Mouse (Mus musculus) spleen, postnatal 10 days (tissue): ENCODE data around the gene Slc16a9.

Experiments
- DNase-seq, 2 experiments: peaks; one replicate each; pipeline ENCODE4 v3.0.0; 2021 to 2022; ENCODE audit warnings: low spot score in 2 of 2

Gene Slc16a9

GRCm38 (mm10) chr10:70250354-70250753, 5.5 kb downstream of the Slc16a9 start:
- no peak for DNase-seq

DNA sequence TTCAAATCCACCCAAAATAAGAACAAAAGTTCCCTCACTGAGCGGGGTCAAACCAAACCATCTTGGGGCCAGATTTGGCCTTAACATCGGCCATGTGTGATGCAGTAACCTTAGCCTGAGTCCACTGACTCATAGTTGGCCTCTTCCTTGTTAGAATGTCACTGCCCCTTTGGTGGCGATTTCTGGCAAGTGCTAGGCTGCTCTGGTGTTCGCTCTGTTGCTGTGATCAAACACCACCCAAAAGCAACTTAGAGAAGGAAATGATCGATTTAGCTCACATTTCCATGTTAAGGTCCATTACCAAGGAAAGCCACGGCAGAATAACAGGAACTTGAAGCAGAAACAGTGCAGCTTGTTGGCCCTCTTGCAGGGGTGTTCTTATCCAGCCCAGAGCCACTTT, 5.9 kb downstream of the Slc16a9 start:
- no peak for DNase-seq

DNA sequence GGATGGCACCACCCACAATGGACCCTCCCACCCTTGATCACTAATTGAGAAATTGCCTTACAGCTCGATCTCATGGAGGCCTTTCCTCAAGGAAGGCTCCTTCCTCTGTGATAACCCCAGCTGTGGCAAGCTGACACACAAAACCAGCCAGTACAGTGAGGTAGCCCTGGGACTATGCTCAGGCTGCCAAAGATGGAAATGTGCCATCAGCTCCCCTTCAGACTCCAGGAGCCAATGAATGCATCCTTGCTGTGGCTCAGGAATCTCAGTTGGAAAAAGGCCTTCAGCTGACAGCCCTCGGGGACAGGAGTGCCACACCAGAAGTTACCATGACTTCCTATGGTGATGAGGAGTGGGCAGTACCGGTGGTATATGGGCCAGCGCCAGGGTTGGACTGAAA, 9.8 kb downstream of the Slc16a9 start:
- DNase-seq: no peak

GRCm38 (mm10) chr10:70255601-70256210, 10.8 kb downstream of the Slc16a9 start:
- DNase-seq: no peak

GRCm38 (mm10) chr10:70257029-70257428, 12.1 kb downstream of the Slc16a9 start:
- no peak for DNase-seq

DNA sequence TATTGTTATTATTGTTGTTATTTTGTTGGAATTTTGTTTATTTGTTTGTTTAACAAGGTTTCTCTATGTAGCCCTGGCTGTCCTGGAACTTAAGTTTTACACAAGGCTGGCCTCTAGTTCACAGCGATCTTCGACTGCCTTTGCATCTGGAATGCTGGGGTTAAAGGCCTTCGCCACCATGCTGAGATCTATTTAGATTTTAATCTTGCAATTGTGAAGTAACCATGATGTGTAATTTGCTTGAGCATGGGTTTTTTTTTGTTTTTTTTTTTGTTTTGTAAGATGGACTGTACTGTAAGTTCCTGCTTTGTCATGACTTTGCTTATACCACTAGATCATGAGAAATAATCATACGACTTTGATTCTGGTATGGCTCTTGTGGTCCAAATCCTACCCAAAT, 16.0 kb downstream of the Slc16a9 start:
- DNase-seq: no peak

DNA sequence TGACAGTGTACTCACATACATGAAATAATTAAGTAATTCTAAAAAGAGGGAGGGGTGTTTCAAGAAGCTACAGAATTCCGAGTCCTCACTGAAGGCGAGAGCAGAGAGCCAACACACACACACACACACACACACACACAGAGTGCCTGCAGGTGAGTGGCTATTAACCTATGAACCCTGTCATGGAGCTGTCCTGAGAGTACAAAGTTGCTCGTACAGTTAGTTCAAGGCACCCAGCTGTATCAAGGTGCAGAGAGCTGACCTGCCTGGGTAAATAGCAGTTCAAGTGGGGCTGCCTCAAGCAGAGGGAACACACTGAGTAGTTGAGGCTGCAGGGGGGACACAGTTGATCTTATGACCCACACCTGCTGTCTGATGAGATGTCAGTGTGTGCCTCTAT, 17.2 kb downstream of the Slc16a9 start:
- DNase-seq: no peak

DNA sequence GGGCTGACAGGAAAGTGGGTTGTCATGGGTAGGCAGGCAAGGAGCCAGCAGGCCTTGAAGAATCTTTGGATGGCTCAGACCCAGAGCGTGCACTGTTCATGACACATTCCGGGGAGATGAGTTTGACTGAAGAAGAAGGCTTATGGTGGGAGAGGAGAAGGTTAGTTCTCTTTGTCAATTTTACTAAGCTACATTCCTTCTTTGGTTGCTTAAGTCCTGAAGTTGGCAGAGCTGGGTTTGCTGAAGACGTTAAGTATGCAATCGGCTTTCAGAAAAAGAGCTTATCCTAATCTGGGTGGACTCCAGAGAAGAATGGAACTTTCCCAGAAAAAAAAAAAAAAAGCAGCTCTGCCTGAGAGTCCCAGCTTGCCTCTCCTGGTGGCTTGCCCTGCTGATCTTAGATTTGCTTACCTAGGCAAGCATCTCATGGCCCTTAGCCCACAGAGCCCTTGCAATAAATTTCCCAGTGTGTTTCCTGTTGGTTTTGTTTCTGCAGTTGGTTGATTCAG, 18.8 kb downstream of the Slc16a9 start:
- no peak for DNase-seq

DNA sequence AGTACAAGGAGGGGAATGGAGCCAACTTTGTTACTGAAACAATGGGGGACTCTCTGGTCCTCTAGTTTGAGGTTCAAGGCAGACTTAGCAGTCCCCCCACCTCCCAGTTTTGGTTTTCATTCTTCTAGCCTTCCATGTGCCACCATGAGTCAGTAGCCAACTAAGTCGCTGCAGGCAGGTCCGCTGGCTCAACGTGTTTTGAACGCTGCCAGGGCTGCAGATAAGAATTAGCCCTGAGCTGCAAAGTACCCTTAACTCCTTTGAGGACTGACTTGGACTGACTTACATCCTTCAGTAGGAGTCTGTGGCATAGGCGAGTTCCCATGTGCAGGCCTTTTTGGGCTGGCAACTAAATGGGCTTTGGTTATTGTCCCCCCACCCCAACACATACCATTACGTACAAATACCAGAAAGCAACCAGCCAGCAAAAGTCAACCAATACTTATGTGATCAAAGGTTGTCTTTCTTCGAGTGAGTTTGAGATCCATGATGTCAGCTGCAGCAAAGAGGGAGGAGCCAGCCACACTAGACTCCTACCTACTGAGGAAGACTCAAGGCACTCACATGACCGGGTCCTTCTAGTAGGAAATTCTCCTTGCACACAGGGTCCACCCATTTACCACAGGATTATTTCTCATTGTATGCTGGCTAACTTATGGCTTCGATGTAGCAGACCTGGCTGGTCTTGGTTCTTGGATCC, 19.6 kb downstream of the Slc16a9 start:
- no peak for DNase-seq

DNA sequence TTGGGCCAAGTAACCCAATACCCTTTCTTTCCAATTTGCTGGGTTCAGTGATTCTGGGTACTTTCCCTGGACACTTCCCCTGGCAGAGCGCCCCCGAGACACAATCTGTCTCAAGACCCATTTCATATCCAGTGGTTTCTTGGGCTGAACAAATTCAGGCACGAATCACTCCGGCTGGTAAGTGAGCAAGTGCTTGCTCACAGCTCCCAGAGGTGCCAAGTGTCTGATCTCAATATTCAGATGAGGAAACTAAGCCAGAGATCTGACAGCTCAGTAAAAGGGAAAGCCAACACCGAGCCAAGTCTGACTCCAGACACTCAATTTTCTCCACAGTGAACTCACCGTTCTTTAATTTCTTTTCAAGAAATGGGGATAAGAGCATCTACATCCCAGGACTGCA, 21.6 kb downstream of the Slc16a9 start:
- DNase-seq: no peak

GRCm38 (mm10) chr10:70268581-70269446, 23.9 kb downstream of the Slc16a9 start:
- no peak for DNase-seq

DNA sequence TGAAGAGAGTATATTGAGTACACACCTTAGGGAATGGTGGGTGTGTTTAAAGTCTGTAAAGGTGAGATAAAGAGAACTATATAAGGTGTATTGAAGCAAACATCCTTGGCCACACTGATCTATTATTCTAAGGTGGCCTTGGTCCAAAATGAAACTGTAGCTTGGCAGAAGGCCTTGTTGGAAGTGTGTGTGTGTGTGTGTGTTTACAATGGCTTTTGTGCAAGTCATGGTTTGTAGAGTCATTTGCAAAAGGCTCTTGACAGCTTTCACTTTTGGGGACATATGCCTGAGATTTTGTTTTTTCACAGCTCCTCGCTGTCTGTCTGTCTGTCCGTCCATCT, 24.5 kb downstream of the Slc16a9 start:
- DNase-seq: no peak

- DNase-seq: no peak
These were observed 31.8 kb downstream of the Slc16a9 start for GRCm38 (mm10) chr10:70276678-70277077.

- peak in 1 of 2 experiments; percentile 21 for DNase-seq
These were observed 34.4 kb downstream of the Slc16a9 start for GRCm38 (mm10) chr10:70279349-70279748.

GRCm38 (mm10) chr10:70287825-70288235, 42.9 kb downstream of the Slc16a9 start:
- DNase-seq: no peak

DNA sequence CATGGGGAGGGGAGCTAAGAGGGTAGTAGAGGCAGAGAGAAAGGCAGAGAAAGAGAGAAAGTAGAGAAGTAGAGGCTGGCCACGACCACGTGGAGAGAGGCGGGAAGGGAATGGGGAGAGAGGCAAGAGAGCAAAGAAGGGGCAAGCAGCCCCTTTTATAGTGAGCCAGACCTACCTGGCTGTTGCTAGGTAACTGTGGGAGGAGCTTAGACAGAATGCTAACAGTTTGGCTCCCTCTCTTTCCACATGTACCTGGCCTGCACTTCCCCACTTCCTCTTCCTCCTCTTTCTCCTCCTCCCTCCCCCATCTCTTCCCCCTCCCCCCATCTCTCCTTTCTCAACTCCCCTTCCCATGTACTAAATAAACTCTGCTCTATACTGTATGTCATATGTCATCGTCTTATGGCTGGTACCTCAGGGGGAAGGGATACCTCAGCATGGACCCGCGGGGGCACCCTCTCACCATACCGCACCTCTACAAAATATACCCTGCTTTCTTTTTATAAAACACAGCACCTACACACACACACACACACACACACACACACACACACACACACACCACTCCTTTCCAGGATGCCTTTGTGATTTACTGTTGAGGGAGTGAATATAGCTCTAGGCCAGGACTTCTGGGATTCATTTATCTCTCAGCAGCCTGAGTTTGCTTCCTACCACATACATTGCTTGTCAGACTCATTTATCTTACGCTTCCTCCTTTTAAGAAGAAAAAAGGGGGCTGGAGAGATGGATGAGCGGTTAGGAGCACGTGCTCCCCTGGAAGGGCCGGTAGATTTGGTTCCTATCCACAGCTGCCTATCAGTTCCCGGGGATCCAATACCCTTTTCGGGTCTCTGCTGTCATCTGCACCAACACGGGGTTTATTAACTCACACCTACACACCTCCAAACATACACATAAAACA, 43.8 kb downstream of the Slc16a9 start:
- no peak for DNase-seq

DNA sequence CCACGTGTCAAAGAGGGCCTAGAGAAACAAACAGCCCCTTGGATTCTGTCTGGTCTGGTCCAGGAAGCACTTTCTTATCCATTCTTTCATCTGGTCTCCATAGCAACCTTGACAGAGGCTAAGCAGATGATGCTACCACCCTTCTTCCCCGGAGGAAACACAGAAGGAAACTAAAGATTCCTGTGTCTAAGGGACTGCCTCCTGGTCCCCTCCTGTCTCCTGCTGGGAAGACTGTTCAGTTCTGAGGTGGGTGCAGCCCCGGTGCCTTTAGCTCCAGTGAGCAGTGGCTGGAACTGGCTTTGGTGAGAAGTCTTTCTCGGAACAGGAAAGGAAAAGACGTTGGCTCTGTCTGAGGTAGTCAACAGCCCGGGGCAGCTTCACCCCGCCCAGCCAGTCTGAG, 47.1 kb downstream of the Slc16a9 start:
- DNase-seq: no peak

DNA sequence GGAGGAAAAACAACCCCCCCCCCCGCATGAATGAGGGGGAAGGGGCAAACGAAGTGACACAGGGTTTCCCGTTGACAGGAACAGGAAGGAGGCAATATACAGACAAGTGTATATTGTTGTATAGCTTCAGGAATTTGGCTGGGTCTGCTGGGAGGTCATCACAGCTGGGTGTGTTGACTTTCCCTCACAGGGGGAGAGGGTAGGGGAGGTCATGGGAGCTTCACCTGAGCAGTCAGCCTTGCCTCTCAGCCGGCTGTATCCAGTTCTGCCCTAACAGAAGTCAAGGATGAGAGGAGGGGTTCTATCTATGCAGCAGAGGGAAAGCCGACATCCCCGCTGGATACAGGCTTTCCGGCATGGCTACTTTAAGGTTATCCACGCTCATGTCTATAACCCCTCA, 49.2 kb downstream of the Slc16a9 start:
- no peak for DNase-seq

DNA sequence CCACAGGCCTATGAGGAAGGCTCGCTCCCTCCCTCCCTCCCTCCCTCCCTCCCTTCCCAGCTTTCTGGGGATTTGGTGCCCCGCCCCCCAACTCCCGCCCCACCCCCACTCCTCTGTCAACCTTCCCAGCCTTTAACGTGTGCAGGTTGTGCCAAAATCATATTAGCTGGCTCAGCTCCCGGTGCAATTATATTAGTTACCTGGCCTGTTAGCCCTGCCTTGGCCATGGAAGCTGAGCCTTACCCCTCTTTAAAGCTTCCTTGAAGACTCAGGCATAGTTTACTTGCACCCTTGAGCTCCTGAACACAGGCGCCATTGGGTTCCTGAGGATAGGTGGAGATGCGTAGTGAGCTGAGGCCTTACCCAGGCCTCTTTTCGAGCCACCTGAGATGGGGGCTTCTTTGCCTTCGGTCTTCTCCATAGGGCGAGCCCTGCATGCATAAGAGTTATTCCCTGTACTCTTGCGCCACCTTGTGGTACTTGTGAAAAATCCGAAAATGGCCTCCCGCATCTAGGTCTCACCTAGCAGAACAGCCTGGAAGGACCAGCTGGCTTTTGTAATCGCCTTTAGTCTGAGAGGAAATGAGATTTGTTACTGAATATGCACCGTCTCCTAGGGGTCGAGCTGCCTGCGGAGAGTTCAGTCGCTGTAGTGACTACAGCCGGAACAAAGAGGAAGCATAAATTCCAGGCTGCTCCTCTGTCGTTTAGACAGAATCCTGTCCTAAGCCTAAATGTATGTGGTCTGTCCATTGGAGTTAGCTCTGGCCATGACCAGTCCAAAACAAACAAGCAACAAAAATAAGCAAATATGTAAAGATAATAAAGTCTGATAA, 51.8 kb downstream of the Slc16a9 start:
- peak; percentile 42 to 62 for DNase-seq

DNA sequence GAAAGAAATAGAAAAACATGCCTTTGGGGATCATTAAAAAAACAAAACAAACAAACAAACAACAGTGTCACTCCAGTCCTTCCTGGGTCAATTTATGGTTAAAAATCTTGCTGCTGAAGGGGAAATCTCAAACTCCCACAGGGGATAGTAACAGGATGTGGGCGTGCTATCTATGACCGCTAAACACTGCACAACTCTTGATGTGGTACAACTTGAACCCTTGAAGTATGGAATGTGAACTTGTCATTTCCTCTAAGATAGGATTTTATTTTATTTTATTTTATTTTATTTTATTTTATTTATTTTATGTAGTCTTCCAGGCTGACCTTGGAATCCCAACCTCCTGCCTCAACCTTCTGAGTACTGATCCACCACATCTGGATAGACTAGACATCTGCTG, 54.2 kb downstream of the Slc16a9 start:
- no peak for DNase-seq

DNA sequence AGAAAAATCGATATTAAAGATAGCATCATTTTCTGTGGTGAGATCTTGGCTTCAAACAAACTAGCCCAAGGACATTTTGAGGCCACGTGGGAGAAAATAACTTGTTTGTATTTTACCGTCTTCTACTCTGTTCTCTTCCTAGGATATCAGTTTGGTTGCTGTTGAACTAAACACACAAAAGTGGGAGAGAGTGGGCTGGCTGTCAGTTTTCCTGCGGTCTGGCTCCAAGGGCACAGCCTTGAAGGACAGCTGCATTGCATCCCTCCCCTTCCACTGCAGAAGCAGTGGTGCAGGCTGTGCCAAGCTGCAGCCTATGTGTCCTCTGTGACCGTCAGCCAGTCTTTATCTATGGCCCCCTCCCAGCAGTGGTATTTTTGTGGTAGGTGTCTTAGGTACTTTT, 54.8 kb downstream of the Slc16a9 start:
- DNase-seq: no peak
